Mouse (Mus musculus): ENCODE results near the gene Comt.
A peak's percentile ranks its signal among the peaks of the same experiment; 100 is the strongest.

Comt gene

GRCm38 (mm10) chr16:18410418-18410817 lies 16.2 kb downstream of the Comt start:
- peak; percentile 23 for DNase-seq

GRCm38 (mm10) chr16:18409776-18410175 lies 16.9 kb downstream of the Comt start:
- peak; percentile 11 for DNase-seq

- peak; percentile 66 for DNase-seq
These were observed 18.7 kb downstream of the Comt start for GRCm38 (mm10) chr16:18407912-18408311.

- DNase-seq: peak; percentile 45
These were observed 20.4 kb downstream of the Comt start for GRCm38 (mm10) chr16:18406293-18406692.

GRCm38 (mm10) chr16:18405876-18406275 lies 20.8 kb downstream of the Comt start:
- DNase-seq: no peak

GRCm38 (mm10) chr16:18405091-18405854 lies 21.4 kb downstream of the Comt start:
- DNase-seq: no peak

- DNase-seq: no peak
These were observed 23.4 kb downstream of the Comt start for GRCm38 (mm10) chr16:18403285-18403684.

GRCm38 (mm10) chr16:18400472-18401216 lies 26.0 kb downstream of the Comt start:
- DNase-seq: peak; percentile 38

- peak; percentile 16 for DNase-seq
These were observed 26.6 kb downstream of the Comt start for GRCm38 (mm10) chr16:18400028-18400427.

GRCm38 (mm10) chr16:18396791-18397621 lies 29.6 kb downstream of the Comt start:
- DNase-seq: peak; percentile 56

GRCm38 (mm10) chr16:18396201-18396600 lies 30.5 kb downstream of the Comt start:
- peak; percentile 91 for DNase-seq

GRCm38 (mm10) chr16:18395620-18396036 lies 31.0 kb downstream of the Comt start:
- peak; percentile 71 for DNase-seq

GRCm38 (mm10) chr16:18394777-18395619 lies 31.7 kb downstream of the Comt start:
- DNase-seq: peak; percentile 51

GRCm38 (mm10) chr16:18394056-18394455 lies 32.6 kb downstream of the Comt start:
- DNase-seq: peak; percentile 44

GRCm38 (mm10) chr16:18393595-18393994 lies 33.1 kb downstream of the Comt start:
- DNase-seq: peak; percentile 49

- DNase-seq: peak; percentile 87
These were observed 33.9 kb downstream of the Comt start for GRCm38 (mm10) chr16:18392469-18393426.

- peak; percentile 34 for DNase-seq
These were observed 34.9 kb downstream of the Comt start for GRCm38 (mm10) chr16:18391728-18392127.

GRCm38 (mm10) chr16:18391127-18391526 lies 35.5 kb downstream of the Comt start:
- no peak for DNase-seq

- no peak for DNase-seq
These were observed 36.3 kb downstream of the Comt start for GRCm38 (mm10) chr16:18390399-18390798.

- peak; percentile 44 for DNase-seq
These were observed 37.8 kb downstream of the Comt start for GRCm38 (mm10) chr16:18388583-18389435.
